Mouse (Mus musculus) 3T3-L1 (cell line): ENCODE data around the gene Klhl29.

Experiments
- DNase-seq: peaks from one replicate; pipeline ENCODE4 v3.0.0-alpha.2; 2015; ENCODE audit warnings: low read depth, low spot score

The Klhl29 gene

GRCm38 (mm10) chr12:5187773-5188333 lies 187.6 kb downstream of the Klhl29 start:
- no peak for DNase-seq

GRCm38 (mm10) chr12:5186645-5187044 lies 188.8 kb downstream of the Klhl29 start:
- DNase-seq = no peak

- DNase-seq = no peak
Measured at GRCm38 (mm10) chr12:5185603-5186002, 189.9 kb downstream of the Klhl29 start.

- DNase-seq = no peak
Measured at GRCm38 (mm10) chr12:5182586-5182985, 192.9 kb downstream of the Klhl29 start.

GRCm38 (mm10) chr12:5182165-5182564 lies 193.3 kb downstream of the Klhl29 start:
- peak; percentile 6 for DNase-seq

- peak; percentile 56 for DNase-seq
Measured at GRCm38 (mm10) chr12:5176716-5177341, 198.7 kb downstream of the Klhl29 start.

GRCm38 (mm10) chr12:5166141-5166540 lies 209.3 kb downstream of the Klhl29 start:
- no peak for DNase-seq

GRCm38 (mm10) chr12:5165411-5165810 lies 210.1 kb downstream of the Klhl29 start:
- no peak for DNase-seq

GRCm38 (mm10) chr12:5162672-5163071 lies 212.8 kb downstream of the Klhl29 start:
- DNase-seq = no peak

GRCm38 (mm10) chr12:5161631-5162030 lies 213.9 kb downstream of the Klhl29 start:
- peak; percentile 11 for DNase-seq

GRCm38 (mm10) chr12:5157931-5158481 lies 217.5 kb downstream of the Klhl29 start:
- no peak for DNase-seq

- no peak for DNase-seq
Measured at GRCm38 (mm10) chr12:5157021-5157681, 218.3 kb downstream of the Klhl29 start.

- DNase-seq = no peak
Measured at GRCm38 (mm10) chr12:5155177-5155576, 220.3 kb downstream of the Klhl29 start.

- no peak for DNase-seq
Measured at GRCm38 (mm10) chr12:5151859-5152258, 223.6 kb downstream of the Klhl29 start.

- DNase-seq = no peak
Measured at GRCm38 (mm10) chr12:5147346-5148035, 228.0 kb downstream of the Klhl29 start.

GRCm38 (mm10) chr12:5143903-5144781 lies 231.3 kb downstream of the Klhl29 start:
- no peak for DNase-seq

GRCm38 (mm10) chr12:5143224-5143623 lies 232.3 kb downstream of the Klhl29 start:
- no peak for DNase-seq

GRCm38 (mm10) chr12:5142776-5143175 lies 232.7 kb downstream of the Klhl29 start:
- DNase-seq = peak; percentile 49

- peak; percentile 14 for DNase-seq
Measured at GRCm38 (mm10) chr12:5141040-5141439, 234.4 kb downstream of the Klhl29 start.

GRCm38 (mm10) chr12:5139302-5139701 lies 236.2 kb downstream of the Klhl29 start:
- DNase-seq = no peak

- DNase-seq = peak; percentile 76
Measured at GRCm38 (mm10) chr12:5136300-5136699, 239.2 kb downstream of the Klhl29 start.
